Mouse (Mus musculus) brain, embryonic 14.5 days (tissue): ENCODE measurements around the gene Olfr1371.
"Not testable (repeated sequence)": the region's sequence is repeated elsewhere in the genome, so short reads cannot be mapped to it uniquely, and the experiment has no call there.

Experiments
- CTCF ChIP-seq: fragments of 200-500 bp; IDR thresholded peaks from 2 replicates; pipeline ENCODE4 v1.5.1; 2012; ENCODE audit warnings: inconsistent platforms, mild to moderate bottlenecking, moderate library complexity, borderline replicate concordance; ENCODE audit not compliant: insufficient read depth, insufficient read length; ENCODE audit errors: extremely low read depth
- POLR2A ChIP-seq: fragments of 200-500 bp; IDR thresholded peaks from 2 replicates; pipeline ENCODE4 v1.6.1; 2012; ENCODE audit warnings: mild to moderate bottlenecking, inconsistent platforms, borderline replicate concordance; ENCODE audit not compliant: poor library complexity, insufficient read depth, insufficient read length, severe bottlenecking; ENCODE audit errors: extremely low read depth

- TF ChIP-seq POLR2A, CTCF: not testable (repeated sequence)
These were observed 33.9 kb downstream of the Olfr1371 start for GRCm38 (mm10) chr11:52179897-52180296.
